Mouse (Mus musculus) midbrain, embryonic 15.5 days (tissue): ENCODE measurements around the gene Cdc14b. TPM values are rescaled to one million over a fixed set of nuclear protein-coding genes. Genes with fewer than 3 reads are reported as not detected.

Experiments used
- ATAC-seq: fragments of 200-750 bp; cut with Nextera tagmentation; replicated peaks from 2 replicates; pipeline ENCODE4 v1.8.0; 2017; ENCODE audit warnings: moderate TSS enrichment
- H3K27ac ChIP-seq: fragments of 300-500 bp; sonication (generic); 2 replicates; pipeline ENCODE4 v1.5.1; 2015; ENCODE audit warnings: mild to moderate bottlenecking, inconsistent platforms
- H3K27me3 ChIP-seq: fragments of 300-500 bp; sonication (generic); replicated peaks from 2 replicates; pipeline ENCODE4 v1.6.1; 2015; ENCODE audit warnings: inconsistent platforms
- H3K36me3 ChIP-seq: fragments of 300-500 bp; sonication (generic); replicated peaks from 2 replicates; pipeline ENCODE4 v1.6.1; 2015; ENCODE audit warnings: inconsistent platforms
- H3K4me1 ChIP-seq: fragments of 300-500 bp; sonication (generic); 2 replicates; pipeline ENCODE4 v1.6.1; 2015; ENCODE audit warnings: inconsistent platforms
- H3K4me2 ChIP-seq: fragments of 300-500 bp; sonication (generic); 2 replicates; pipeline ENCODE4 v1.6.1; 2015; ENCODE audit warnings: inconsistent platforms, mild to moderate bottlenecking, moderate library complexity
- H3K4me3 ChIP-seq: fragments of 300-500 bp; sonication (generic); 2 replicates; pipeline ENCODE4 v1.5.1; 2015; ENCODE audit warnings: mild to moderate bottlenecking, inconsistent platforms
- H3K9ac ChIP-seq: fragments of 300-500 bp; sonication (generic); 2 replicates; pipeline ENCODE4 v1.6.1; 2015; ENCODE audit warnings: mild to moderate bottlenecking, inconsistent platforms
- H3K9me3 ChIP-seq: fragments of 300-500 bp; sonication (generic); 2 replicates; pipeline ENCODE4 v1.6.1; 2016; ENCODE audit warnings: inconsistent platforms
- WGBS: fragments of 180-500 bp; shearing (Covaris S2); methylation state at CpG from one replicate; pipeline ENCODE4 v1.1.7; 2015; ENCODE audit warnings: mixed read lengths; 5-methylcytosine and 5-hydroxymethylcytosine counted together
- polyA plus RNA-seq: library from polyadenylated mRNA; unstranded; fragments of >200 nt; fragmentation: Nextera tagmentation; extraction: Ambion mirVana; gene quantifications from 2 replicates; pipeline ENCODE4 v1.2.1, GENCODE M21; 2015

Gene Cdc14b
- polyA plus RNA-seq, 1 experiment from 2014 or later = 2.4 TPM

DNA sequence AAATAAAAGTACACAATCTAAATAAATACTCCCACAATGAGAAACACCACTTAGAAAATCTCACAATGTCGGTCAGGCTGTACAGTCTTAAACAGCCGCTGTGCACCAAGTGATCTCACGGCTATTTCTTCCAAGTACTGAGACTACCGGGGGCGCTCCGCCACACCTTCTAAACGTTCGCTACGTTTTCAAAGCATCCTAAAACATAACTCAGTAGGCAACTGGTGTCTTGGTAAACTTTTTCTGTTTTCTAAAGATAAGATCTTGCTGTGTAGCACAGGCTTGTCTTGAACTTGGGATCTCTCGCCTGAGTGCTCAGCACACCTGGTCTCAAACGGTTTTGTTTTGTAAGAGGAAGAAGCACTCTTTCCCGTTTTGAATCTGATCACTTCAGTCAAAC is 29.0 kb downstream of the Cdc14b start:
- no peaks in the 10 kb centered on the region for H3K36me3 ChIP-seq
- WGBS = 89% methylated on average over 12 of the region's 12 CpGs
- no peaks in the 10 kb centered on the region for H3K27me3 ChIP-seq
- H3K9ac ChIP-seq = no peak overlapping the region
- H3K4me1 ChIP-seq = peaks cover 8% of the 10 kb centered on the region
- no peak overlapping the region for H3K27ac ChIP-seq
- no peak overlapping the region for H3K4me3 ChIP-seq
- ATAC-seq = no peak
- no peak overlapping the region for H3K4me2 ChIP-seq
- H3K9me3 ChIP-seq = no peaks in the 10 kb centered on the region

DNA sequence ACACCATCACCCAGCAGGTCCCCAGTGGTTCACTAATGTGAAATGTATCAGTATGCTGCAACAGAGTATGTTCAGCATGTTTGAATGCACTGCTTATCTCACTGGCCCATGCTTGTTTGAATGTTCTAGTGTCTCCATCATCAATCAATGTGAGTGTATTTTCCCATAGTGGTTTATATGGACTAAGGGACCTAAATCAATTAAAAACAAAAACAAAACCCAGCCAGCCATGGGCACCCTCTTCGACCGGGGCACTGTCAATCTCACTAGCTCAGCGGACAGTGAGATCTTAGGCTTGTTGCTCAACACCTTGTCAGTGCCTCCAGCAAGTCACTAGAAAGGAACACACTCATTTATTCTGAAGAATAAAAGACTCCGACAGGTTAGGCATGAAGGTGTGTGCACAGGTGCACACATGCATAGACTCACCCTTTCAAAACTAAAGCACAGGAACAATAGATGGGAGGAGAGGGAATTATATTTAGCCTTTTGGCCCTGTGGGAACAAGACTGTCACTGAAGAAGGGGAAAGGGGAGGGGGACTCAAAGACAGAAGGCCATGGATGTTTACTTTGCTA is 30.3 kb downstream of the Cdc14b start:
- 91% methylated on average over 4 of the region's 4 CpGs for WGBS
- no peak for ATAC-seq
- no peak overlapping the region for H3K9ac ChIP-seq

DNA sequence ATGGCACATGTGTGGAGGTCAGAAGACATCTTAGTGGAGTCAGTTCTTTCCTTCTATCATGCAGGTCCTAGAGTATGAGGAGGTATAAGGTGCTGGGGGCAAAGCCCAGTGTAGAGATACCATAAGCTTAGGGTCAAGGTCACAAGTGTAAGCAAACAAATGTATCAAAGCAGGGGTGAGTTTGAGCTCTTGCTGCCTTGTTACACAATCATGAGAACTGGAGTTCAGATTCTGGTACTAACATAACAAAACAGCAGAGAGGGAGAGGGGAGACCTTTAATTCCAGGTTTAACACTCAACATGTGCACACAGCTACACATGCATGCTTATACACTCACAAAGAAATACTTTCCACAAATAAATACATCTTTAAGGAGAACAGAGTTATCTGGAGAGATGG is 32.4 kb downstream of the Cdc14b start:
- Histone ChIP-seq H3K4me3 (no peak overlapping the region), H3K9me3 (no peaks in the 10 kb centered on the region), H3K9ac (no peak overlapping the region), H3K4me1 (no peaks in the 10 kb centered on the region), H3K36me3 (no peaks in the 10 kb centered on the region), H3K27me3 (no peaks in the 10 kb centered on the region), H3K27ac (no peak overlapping the region), H3K4me2 (no peak overlapping the region)
- no peak for ATAC-seq

More for the DNA sequence above, 30.3 kb downstream of the Cdc14b start:
- Histone ChIP-seq H3K4me1 (peaks cover 8% of the 10 kb centered on the region), H3K36me3 (no peaks in the 10 kb centered on the region), H3K27ac (no peak overlapping the region), H3K4me2 (no peak overlapping the region), H3K4me3 (no peak overlapping the region), H3K27me3 (no peaks in the 10 kb centered on the region), H3K9me3 (no peaks in the 10 kb centered on the region)

DNA sequence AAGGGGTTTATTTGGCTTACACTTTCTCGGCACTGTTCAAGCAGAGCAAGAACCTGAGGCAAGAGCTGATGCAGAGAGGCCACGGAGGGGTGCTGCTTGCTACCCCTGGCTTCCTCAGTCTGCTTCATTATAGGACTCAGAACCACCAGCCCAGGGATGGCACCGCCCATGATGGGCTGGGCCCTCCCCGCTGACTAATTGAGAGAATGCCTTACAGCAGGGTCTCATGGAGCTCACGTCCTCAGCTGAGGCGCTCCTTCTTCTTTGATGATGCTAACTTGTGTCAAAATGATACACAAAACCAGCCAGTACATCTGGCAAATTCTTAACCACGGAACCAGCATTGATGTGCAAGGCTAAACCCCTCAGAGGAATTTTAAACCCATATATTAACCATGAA is 34.5 kb downstream of the Cdc14b start:
- Histone ChIP-seq H3K9ac (no peak overlapping the region), H3K36me3 (no peaks in the 10 kb centered on the region), H3K27ac (no peak overlapping the region), H3K4me2 (no peak overlapping the region), H3K4me3 (no peak overlapping the region), H3K4me1 (no peaks in the 10 kb centered on the region), H3K27me3 (no peaks in the 10 kb centered on the region), H3K9me3 (no peaks in the 10 kb centered on the region)
- ATAC-seq = no peak
- 78% methylated on average over 7 of the region's 7 CpGs for WGBS

DNA sequence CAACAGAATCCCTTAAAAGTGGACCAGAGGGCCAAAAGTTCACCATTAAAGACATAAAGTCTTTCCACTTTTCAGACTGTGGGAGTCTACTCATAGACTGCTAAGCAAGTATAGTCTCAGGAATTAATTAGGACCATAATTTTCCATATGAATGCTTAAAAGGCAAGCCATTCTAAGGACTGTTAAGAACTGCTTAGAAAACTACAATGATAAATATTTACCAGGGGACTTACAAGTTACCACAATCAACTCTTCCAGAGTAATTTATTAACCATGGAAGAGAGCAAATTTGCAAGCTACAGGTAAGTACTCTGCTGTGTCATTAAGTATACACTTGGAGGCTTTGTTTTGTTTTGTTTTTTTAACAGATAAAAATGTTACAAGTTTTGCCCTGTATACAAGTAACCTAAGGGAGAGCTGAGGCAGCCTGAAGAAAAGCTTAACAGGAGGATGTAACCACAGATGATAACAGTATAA is 37.4 kb downstream of the Cdc14b start:
- Histone ChIP-seq H3K4me1 (no peaks in the 10 kb centered on the region), H3K27ac (no peak overlapping the region), H3K36me3 (no peaks in the 10 kb centered on the region), H3K4me3 (no peak overlapping the region), H3K9me3 (no peaks in the 10 kb centered on the region), H3K4me2 (no peak overlapping the region), H3K9ac (no peak overlapping the region), H3K27me3 (no peaks in the 10 kb centered on the region)
- no peak for ATAC-seq

DNA sequence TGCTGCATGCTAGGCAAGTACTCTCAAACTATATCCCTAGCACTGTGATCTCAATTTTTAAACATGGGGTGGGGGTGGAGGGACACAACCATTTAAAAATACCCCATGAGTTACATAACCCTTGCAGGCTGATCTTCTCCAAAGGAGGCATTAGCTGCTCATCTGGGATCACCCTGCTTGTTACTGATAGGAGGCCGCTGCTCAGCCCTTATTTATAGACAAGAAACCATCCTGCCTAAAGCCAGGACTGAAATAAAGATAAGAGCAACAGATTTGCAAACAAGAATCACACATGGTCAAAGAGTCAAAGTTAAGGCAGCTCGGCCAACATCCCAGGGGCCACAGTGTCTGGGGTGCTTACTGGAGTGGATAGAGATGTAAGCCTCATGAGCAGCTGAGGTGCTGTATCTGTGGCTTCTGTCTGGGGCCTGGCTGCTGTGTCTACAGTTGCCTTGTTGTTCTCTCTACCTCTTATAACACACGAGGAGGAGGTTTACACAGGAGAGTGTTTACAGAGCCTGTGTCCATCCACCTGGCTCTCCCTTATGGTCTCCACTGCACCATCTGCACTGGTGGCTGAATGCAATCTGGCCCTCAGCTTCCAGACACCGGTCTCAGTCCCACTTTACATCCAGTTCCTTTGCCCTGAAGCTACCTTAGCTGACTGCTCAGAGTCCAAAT is 38.0 kb downstream of the Cdc14b start:
- Histone ChIP-seq H3K9me3 (no peaks in the 10 kb centered on the region), H3K4me3 (no peak overlapping the region), H3K27me3 (no peaks in the 10 kb centered on the region), H3K27ac (no peak overlapping the region), H3K9ac (no peak overlapping the region), H3K4me1 (no peaks in the 10 kb centered on the region), H3K36me3 (no peaks in the 10 kb centered on the region), H3K4me2 (no peak overlapping the region)
- no peak for ATAC-seq
- WGBS = 82% methylated on average over 4 of the region's 4 CpGs

DNA sequence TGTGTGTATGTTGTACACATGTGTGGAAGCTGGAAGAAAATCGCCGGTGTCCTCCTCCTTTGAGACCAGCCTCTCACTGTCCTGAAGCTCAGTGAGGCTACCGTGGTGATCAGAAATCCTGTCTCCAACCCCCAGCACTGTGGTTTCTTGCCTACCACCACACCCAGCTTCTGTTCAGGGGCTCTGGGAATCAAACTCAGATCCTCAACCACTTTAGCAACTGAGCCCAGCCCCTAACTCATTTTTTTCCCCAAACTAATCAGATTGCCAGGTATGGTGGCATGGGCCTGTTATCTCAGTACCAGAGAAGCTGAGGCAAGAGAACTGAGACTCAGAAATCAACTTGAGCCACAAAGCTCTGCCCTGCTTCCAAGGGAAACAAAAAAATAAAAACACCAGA is 39.3 kb downstream of the Cdc14b start:
- Histone ChIP-seq H3K27me3 (no peaks in the 10 kb centered on the region), H3K4me2 (no peak overlapping the region), H3K4me3 (no peak overlapping the region), H3K4me1 (no peaks in the 10 kb centered on the region), H3K9me3 (no peaks in the 10 kb centered on the region), H3K9ac (no peak overlapping the region), H3K27ac (no peak overlapping the region), H3K36me3 (no peaks in the 10 kb centered on the region)
- WGBS = 80% methylated on average over 3 of the region's 3 CpGs
- ATAC-seq = no peak

DNA sequence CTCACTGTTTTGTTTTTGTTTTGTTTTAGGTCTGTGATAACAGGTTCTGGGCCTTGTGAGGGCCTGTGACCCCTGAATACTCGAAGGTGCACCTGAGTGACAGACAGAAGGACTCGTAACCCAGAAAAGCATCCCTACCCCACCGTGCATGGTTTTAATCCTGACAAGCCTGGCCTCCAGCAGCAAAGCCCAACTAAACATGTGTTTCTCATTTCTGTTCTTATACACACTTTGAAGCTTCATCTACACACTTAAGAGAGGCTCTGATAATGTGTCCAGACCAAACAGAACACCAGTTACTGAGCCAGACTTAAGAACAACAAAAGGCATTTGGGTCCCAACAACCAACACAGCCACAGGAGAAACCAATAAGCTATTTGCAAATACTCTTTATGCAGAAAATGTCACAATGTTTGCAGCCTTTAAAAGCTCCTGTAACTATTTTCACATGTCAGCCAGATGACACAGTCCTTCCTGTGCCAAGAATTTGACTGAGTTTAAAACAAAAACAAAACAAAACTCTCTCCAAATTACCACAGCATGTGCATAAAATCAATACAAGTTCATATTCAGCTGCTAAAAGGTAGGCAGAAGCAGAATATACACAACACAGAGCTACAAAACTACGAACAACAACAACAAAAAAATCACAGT is 39.9 kb downstream of the Cdc14b start:
- H3K27me3 ChIP-seq = no peaks in the 10 kb centered on the region
- no peaks in the 10 kb centered on the region for H3K9me3 ChIP-seq
- no peak for ATAC-seq
- H3K27ac ChIP-seq = no peak overlapping the region
- H3K9ac ChIP-seq = no peak overlapping the region
- no peak overlapping the region for H3K4me3 ChIP-seq
- H3K4me1 ChIP-seq = no peaks in the 10 kb centered on the region
- H3K36me3 ChIP-seq = no peaks in the 10 kb centered on the region
- 82% methylated on average over 4 of the region's 4 CpGs for WGBS
- no peak overlapping the region for H3K4me2 ChIP-seq

DNA sequence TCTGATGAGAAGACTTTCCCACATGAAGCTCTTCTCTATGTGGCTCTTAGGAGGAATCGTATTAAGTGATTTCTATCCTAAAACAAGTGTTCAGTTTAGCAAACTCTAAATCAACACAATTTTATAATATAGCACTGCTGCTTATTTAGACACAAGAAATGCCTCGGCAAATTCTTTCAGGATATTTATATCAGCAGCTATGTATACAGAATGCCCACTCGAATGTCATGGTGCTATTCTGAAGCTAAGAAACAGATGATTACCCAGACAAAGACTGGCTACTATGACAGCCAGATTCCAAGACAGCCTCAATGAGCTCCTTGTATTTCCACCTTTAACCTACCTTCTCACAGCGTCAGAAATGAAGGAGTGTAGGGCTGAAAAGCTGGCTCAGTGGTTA is 42.0 kb downstream of the Cdc14b start:
- no peak overlapping the region for H3K27ac ChIP-seq
- no peaks in the 10 kb centered on the region for H3K4me1 ChIP-seq
- no peak for ATAC-seq
- H3K36me3 ChIP-seq = no peaks in the 10 kb centered on the region
- no peak overlapping the region for H3K4me3 ChIP-seq
- H3K27me3 ChIP-seq = no peaks in the 10 kb centered on the region
- H3K9me3 ChIP-seq = no peaks in the 10 kb centered on the region
- H3K4me2 ChIP-seq = no peak overlapping the region
- no peak overlapping the region for H3K9ac ChIP-seq
- 85% methylated on average over 4 of the region's 4 CpGs for WGBS

DNA sequence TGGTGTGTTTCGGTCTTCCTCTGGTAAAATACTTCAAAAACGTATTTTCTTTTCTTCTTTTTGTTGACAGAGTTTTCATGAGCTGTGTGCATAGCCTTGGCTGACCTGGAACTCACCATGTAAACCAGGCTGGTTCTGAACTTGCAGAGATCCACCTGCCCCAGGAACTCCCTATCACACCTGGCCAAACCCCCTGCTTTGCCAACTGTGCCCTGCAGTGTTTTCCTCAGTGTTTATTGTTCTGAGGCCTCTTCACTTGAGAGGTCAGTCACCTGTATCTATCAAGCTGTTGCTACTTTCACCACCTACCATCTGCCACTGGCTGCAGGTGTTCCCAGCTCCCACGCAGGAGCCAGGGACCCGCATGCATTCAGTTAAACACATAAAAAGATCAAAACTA is 48.4 kb downstream of the Cdc14b start:
- no peak for ATAC-seq
- no peak overlapping the region for H3K9ac ChIP-seq
- no peak overlapping the region for H3K4me3 ChIP-seq
- no peak overlapping the region for H3K27ac ChIP-seq
- no peaks in the 10 kb centered on the region for H3K36me3 ChIP-seq
- WGBS = 85% methylated on average over 4 of the region's 4 CpGs
- no peaks in the 10 kb centered on the region for H3K9me3 ChIP-seq
- H3K4me2 ChIP-seq = no peak overlapping the region
- H3K27me3 ChIP-seq = no peaks in the 10 kb centered on the region
- H3K4me1 ChIP-seq = no peaks in the 10 kb centered on the region

DNA sequence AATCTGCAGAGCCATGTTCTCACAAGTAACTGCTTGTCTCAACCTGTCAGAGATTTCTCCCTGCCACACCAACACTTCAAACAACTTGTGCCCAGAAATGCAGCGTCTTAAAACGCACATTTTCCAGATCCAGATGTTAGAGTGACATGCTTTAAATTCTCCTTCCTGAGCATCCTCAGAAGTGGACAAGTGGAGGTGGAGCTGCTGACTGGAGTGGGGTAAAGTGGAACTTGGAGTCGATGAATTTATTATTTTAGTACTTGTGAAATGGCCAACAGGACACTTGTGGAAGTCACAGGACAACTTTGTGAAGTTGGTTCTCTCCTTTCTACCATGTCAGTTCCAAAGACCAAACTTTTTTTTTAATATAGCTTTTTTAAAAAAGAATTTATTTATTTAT is 49.4 kb downstream of the Cdc14b start:
- no peaks in the 10 kb centered on the region for H3K4me1 ChIP-seq
- H3K27me3 ChIP-seq = no peaks in the 10 kb centered on the region
- no peak for ATAC-seq
- 89% methylated on average over 3 of the region's 3 CpGs for WGBS
- H3K4me2 ChIP-seq = no peak overlapping the region
- H3K9ac ChIP-seq = no peak overlapping the region
- H3K27ac ChIP-seq = no peak overlapping the region
- no peak overlapping the region for H3K4me3 ChIP-seq
- H3K36me3 ChIP-seq = no peaks in the 10 kb centered on the region
- H3K9me3 ChIP-seq = no peaks in the 10 kb centered on the region

DNA sequence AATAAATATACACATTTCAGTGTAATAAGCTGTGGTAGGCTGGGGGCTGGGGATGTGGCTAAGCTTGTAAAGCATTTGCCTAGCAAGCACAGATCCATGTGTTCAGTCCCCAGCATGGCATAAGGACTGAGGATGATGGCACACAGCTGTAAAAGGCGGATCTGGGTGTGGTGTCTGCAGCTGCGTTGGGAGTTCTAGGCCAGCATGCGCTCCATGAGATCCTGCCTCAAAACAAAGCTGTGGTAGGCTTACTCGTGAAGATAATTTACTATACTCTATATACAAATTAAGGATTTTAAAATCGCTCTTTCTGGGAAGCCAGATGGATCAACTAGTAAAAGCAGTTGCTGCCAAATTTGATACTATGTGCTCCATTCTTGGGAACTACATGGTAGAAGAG is 60.2 kb downstream of the Cdc14b start:
- Histone ChIP-seq H3K4me2 (no peak overlapping the region), H3K27me3 (no peaks in the 10 kb centered on the region), H3K9ac (no peak overlapping the region), H3K4me1 (no peaks in the 10 kb centered on the region), H3K4me3 (no peak overlapping the region), H3K36me3 (no peaks in the 10 kb centered on the region), H3K9me3 (no peaks in the 10 kb centered on the region), H3K27ac (no peak overlapping the region)
- 98% methylated on average over 5 of the region's 5 CpGs for whole genome bisulfite sequencing
- ATAC-seq = no peak
